Mouse (Mus musculus) midbrain, embryonic 10.5 days (tissue): ENCODE results near the gene Atp5d. TPM values are rescaled to one million over a fixed set of nuclear protein-coding genes. Genes with fewer than 3 reads are reported as not detected.

ENCODE experiments used
- DNase-seq: peaks from one replicate; pipeline ENCODE4 v3.0.0-alpha.2; 2017; ENCODE audit warnings: low spot score
- H3K27ac ChIP-seq: fragments of 300-500 bp; sonication (generic); replicated peaks from 2 replicates; pipeline ENCODE4 v1.5.1; 2016; ENCODE audit warnings: mild to moderate bottlenecking
- H3K27me3 ChIP-seq: fragments of 300-500 bp; sonication (generic); 2 replicates; pipeline ENCODE4 v1.6.1; 2016; ENCODE audit warnings: low read depth, mild to moderate bottlenecking; ENCODE audit not compliant: poor library complexity, severe bottlenecking
- H3K36me3 ChIP-seq: fragments of 300-500 bp; sonication (generic); 2 replicates; pipeline ENCODE4 v1.6.1; 2016; ENCODE audit warnings: mild to moderate bottlenecking, moderate library complexity
- H3K4me1 ChIP-seq: fragments of 300-500 bp; sonication (generic); 2 replicates; pipeline ENCODE4 v1.6.1; 2016
- H3K4me3 ChIP-seq: fragments of 300-500 bp; sonication (generic); 2 replicates; pipeline ENCODE4 v1.5.1; 2016; ENCODE audit warnings: mild to moderate bottlenecking, moderate library complexity
- H3K9me3 ChIP-seq: fragments of 300-500 bp; sonication (generic); replicated peaks from 2 replicates; pipeline ENCODE4 v1.6.1; 2016; ENCODE audit warnings: mild to moderate bottlenecking
- WGBS: fragments of 180-500 bp; shearing (Covaris S2); methylation state at CpG from one replicate; pipeline ENCODE4 v1.1.7; 2016; 5-methylcytosine and 5-hydroxymethylcytosine counted together
- polyA plus RNA-seq: library from polyadenylated mRNA; unstranded; fragments of >200 nt; fragmentation: Nextera tagmentation; extraction: Ambion mirVana; gene quantifications from 2 replicates; pipeline ENCODE4 v1.2.1, GENCODE M21; 2016

Atp5d gene
- polyA plus RNA-seq, 1 experiment from 2014 or later: 481 TPM

DNA sequence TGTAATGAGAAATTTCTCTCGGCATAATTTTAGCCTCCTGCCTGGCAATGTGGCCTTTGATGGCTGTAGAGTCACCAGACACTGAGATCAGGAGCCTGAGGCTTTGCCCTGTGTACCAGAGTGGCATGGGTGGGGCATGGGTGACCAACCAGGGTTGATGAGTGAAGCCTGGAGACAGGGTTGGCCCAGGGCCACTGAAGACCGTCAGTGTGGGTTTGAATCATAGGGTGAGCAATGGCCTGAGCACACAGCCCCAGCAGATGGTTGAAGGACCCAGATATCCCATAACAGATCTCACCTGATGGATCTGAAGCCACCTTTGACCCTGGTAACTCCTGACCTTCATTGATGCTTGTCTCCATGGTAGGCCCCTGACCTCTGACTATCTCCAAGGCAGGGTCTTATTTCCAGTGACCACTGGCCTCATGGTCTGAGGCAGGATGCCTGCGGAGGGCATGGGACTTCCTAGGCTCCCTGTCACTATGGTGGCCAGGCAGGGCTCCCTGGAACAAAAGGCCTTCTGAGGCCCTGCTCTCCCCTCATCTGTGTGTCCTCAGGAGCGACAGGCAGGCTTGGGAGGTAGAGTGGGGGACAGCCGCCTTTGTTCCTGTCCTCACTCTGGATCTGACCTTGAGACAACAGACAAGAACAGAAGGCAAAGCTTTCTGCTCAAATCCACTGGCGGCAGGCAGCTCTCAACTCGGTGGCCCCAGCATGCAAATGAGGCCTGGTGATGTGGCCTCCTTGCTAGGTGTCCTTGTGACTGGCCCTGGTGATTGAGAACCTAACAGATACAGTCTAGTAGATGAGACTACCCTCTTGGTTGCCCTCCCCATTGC is 39.2 kb downstream of the Atp5d start:
- peak; percentile 53 for DNase-seq
- peaks cover 30% of the 10 kb centered on the region for H3K27me3 ChIP-seq
- peak overlapping the region; percentile 32 for H3K4me3 ChIP-seq
- 68% methylated on average over 7 of the region's 7 CpGs for WGBS
- H3K4me1 ChIP-seq: peaks cover 91% of the 10 kb centered on the region
- H3K36me3 ChIP-seq: peaks cover 17% of the 10 kb centered on the region
- no peaks in the 10 kb centered on the region for H3K9me3 ChIP-seq
- peak overlapping the region; percentile 99 for H3K27ac ChIP-seq

DNA sequence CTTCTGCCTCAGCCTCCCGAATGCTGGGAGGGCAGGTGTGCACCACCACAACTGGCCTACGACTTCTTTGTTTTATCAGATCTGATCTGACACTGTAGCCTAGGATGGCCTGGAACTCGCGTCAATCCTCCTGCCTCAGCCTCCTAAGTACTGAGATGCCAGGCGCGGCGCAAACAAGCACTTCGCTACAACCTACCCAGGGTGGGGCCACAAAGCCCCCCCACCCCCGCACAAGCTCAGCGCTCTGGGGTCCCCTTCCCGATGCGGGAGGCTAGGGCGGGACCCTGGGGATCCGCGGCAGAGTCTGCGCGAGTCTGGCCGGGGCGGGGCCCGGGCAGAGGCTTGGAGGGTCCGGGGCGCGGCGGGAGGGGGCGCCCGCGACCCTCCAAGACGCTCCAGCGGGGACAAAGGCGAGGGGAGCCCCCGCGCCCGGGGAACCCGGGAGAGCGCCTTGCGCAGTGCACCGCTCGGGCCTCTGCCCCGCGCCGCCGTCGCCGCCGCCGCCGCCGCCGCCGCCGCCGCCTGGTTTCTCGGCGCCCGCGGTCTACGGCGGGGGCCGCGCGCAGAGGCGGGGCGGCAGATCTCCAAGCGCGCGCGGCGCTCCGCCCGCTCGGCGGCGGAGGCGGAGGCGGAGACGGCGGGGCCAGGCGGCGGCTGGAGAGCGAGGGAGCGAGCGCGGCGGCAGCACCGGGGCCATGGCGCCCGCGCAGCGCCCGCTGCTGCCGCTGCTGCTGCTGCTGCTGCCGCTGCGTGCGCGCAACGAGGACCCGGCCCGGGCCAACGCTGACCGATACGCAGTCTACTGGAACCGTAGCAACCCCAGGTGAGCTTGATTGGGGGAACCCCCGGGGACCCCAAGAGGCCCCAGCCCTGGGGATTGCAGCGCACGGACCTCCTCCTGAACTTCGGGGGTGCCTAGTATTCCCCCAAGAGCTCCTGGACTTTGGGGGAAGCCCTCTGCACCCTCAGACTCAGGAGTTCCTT is 40.9 kb downstream of the Atp5d start, which contains the start of gene Efna2:
Gene Efna2 (plus strand): TSS at position 415 of the 984 bp plus-strand sequence.
- peaks cover 96% of the 10 kb centered on the region for H3K4me1 ChIP-seq

DNA sequence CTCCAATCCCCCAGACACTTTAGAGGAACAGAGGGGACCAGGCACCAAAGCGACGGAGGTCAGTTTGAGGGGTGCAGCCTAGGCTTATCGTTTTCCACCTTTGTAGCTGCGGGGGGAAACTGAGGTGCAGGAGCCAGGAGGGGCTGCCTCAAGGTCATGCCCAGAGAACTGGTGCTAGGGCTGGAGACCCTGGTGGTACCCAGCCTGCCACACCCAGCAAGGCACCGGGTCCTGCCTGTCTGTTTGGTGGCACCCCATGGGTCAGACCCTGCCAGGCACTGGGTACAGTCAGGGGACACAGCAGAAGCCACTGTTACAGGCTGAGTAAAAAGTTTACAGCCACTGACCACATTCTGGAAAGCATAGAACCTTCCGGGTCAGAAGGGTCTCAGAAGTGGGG is 41.9 kb downstream of the Atp5d start:
- WGBS: 46% methylated on average over 6 of the region's 6 CpGs
- DNase-seq: no peak
- peak overlapping the region; percentile 99 for H3K27ac ChIP-seq

More for the DNA sequence above, 40.9 kb downstream of the Atp5d start, which contains the start of gene Efna2:
- 4% methylated on average over 96 of the region's 106 CpGs for whole genome bisulfite sequencing
- DNase-seq: peak; percentile 72
- Histone ChIP-seq H3K27ac (peak within 1 kb of the TSS; percentile 99), H3K9me3 (no peaks in the 10 kb centered on the region), H3K27me3 (peaks cover 40% of the 10 kb centered on the region), H3K36me3 (peaks cover 34% of the 10 kb centered on the region), H3K4me3 (peak within 1 kb of the TSS; percentile 96)

DNA sequence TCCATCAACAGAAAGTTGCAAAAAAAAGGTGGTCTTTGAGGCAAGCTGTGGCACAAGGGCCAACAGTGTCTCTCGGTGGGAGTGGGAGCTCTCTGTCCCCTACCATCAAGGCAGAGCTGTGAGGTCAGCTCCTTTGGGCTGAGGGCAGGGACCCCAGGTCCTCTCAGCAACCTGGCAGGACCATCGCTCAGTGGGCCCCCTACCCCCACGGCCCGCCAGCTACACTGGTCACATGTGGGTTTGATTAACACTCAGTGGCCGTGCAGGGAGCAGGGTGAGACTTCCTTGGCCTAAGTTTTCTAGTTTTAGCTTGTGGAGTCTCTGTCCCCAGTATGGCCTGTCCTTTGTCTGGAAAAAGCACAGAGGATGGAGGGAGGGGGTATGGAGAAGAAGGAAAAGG is 42.4 kb downstream of the Atp5d start:
- Histone ChIP-seq H3K36me3 (peaks cover 38% of the 10 kb centered on the region), H3K4me3 (peak overlapping the region; percentile 96), H3K27me3 (peaks cover 51% of the 10 kb centered on the region), H3K4me1 (peaks cover 94% of the 10 kb centered on the region), H3K27ac (peak overlapping the region; percentile 99), H3K9me3 (no peaks in the 10 kb centered on the region)
- WGBS: 47% methylated on average over 5 of the region's 5 CpGs
- no peak for DNase-seq

More for the DNA sequence above, 41.9 kb downstream of the Atp5d start:
- Histone ChIP-seq H3K36me3 (peaks cover 33% of the 10 kb centered on the region), H3K4me3 (peak overlapping the region; percentile 96), H3K4me1 (peaks cover 94% of the 10 kb centered on the region), H3K27me3 (peaks cover 46% of the 10 kb centered on the region), H3K9me3 (no peaks in the 10 kb centered on the region)

DNA sequence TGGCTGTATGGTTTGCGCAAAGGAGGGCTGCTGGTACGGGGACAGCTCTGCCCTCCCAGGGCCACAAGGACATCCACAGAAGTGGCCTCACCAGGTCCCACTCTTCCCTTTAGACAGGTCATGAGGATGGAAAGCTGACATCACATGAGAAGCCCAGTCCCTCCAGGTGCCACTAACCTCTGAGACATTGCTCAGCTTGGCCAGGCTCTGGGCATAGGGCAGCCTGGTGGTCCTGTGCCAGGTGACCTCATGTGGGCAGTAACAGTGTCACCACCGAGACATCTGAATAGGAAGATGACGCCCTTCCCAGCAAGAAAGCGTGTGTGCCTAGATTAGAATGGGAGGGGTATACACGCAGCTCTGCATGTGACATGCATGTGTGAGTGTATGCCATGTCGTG is 44.1 kb downstream of the Atp5d start:
- no peak for DNase-seq
- Histone ChIP-seq H3K36me3 (peaks cover 56% of the 10 kb centered on the region), H3K9me3 (no peaks in the 10 kb centered on the region), H3K4me1 (peaks cover 93% of the 10 kb centered on the region), H3K27ac (peak overlapping the region; percentile 99), H3K27me3 (peaks cover 54% of the 10 kb centered on the region), H3K4me3 (peak overlapping the region; percentile 96)
- WGBS: 87% methylated on average over 7 of the region's 7 CpGs

DNA sequence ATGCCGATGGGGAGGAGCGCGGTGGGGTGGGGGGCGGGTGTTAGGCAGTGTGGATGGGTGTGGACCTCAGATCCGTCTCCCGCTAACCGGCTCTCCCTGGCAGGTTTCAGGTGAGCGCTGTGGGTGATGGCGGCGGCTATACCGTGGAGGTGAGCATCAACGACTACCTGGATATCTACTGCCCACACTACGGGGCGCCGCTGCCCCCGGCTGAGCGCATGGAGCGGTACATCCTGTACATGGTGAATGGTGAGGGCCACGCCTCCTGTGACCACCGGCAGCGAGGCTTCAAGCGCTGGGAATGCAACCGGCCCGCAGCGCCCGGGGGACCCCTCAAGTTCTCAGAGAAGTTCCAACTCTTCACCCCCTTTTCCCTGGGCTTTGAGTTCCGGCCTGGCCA is 48.2 kb downstream of the Atp5d start:
- Histone ChIP-seq H3K4me3 (peak overlapping the region; percentile 96; the same call in 1 of the 2 replicates), H3K9me3 (no peaks in the 10 kb centered on the region), H3K27ac (peak overlapping the region; percentile 72), H3K27me3 (peaks cover 87% of the 10 kb centered on the region), H3K4me1 (peaks cover 96% of the 10 kb centered on the region), H3K36me3 (peaks cover 70% of the 10 kb centered on the region)
- no peak for DNase-seq
- WGBS: 41% methylated on average over 27 of the region's 27 CpGs

DNA sequence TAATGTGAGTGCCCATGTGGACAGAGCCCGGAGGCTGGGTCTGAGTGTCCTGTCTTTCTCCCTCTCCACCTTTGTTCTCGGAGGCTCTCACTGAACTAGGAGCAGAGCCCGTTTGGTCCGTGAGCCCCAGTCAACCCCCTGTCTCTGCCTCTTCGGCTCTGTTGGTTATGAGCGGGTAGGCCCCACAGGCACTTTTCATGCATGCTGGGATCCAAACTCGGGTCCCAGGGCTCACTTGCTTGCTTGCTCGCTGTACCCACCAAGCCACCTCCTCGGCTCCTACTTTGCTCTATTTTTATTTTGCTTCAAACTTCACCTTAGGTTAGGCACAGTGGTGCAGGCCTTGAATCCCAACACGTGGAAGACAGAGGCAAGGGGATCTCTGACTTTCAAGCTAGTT is 49.3 kb downstream of the Atp5d start:
- Histone ChIP-seq H3K27me3 (peaks cover 90% of the 10 kb centered on the region), H3K4me3 (peak overlapping the region; percentile 96), H3K9me3 (no peaks in the 10 kb centered on the region), H3K36me3 (peaks cover 60% of the 10 kb centered on the region), H3K27ac (peak overlapping the region; percentile 96), H3K4me1 (peaks cover 96% of the 10 kb centered on the region)
- DNase-seq: no peak
- WGBS: 85% methylated on average over 10 of the region's 10 CpGs

DNA sequence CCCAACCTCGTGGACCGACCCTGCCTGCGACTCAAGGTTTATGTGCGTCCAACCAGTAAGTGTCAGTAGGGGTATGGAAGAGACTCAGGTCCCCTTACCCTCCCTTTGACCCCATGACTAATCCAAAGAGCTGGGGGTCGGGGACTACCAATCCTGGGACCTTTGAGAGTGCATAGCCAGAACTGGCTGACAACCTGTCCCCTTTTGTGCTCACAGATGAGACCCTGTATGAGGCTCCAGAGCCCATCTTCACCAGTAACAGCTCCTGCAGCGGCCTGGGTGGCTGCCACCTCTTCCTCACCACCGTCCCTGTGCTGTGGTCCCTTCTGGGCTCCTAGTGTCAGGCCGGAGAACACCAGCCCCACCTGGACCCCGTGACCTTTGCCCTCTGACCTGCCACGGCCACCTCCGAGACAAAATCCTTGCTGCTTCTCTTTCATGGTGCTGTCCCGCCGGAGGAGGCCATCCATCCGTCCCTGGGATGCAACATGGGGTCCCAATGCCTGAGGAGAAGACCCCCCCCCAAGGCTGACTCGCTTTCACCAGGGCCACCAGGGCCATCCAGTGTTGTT is 50.1 kb downstream of the Atp5d start:
- peaks cover 52% of the 10 kb centered on the region for H3K36me3 ChIP-seq
- H3K27me3 ChIP-seq: peaks cover 90% of the 10 kb centered on the region
- peak overlapping the region; percentile 96 for H3K27ac ChIP-seq
- WGBS: 50% methylated on average over 15 of the region's 15 CpGs
- H3K9me3 ChIP-seq: no peaks in the 10 kb centered on the region
- H3K4me3 ChIP-seq: peak overlapping the region; percentile 96
- DNase-seq: no peak
- H3K4me1 ChIP-seq: peaks cover 96% of the 10 kb centered on the region

DNA sequence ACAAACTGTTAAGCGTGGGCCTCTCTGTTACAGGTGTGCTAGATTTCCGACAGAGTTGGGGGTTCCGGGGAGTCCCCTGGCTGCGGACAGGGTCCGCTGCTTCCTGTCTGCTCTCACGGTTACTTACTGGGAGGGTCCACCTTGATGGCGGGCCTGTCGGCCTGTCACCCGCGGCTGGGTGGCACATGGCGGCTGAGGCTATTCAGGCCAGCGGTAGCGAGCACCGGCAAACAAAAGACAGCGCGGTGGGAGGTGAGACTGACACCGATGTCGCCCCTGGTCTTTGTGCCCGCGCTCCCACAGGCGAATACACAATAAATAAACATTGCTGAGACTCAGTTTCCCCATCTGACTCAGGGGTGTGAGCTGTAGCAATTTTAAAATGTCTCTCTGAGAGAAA is 51.6 kb downstream of the Atp5d start:
- peak overlapping the region; percentile 60 for H3K4me3 ChIP-seq
- WGBS: 2% methylated on average over 21 of the region's 21 CpGs
- peaks cover 99% of the 10 kb centered on the region for H3K4me1 ChIP-seq
- DNase-seq: peak; percentile 64
- peaks cover 42% of the 10 kb centered on the region for H3K36me3 ChIP-seq
- peak overlapping the region; percentile 96 for H3K27ac ChIP-seq
- H3K27me3 ChIP-seq: peaks cover 99% of the 10 kb centered on the region
- no peaks in the 10 kb centered on the region for H3K9me3 ChIP-seq

DNA sequence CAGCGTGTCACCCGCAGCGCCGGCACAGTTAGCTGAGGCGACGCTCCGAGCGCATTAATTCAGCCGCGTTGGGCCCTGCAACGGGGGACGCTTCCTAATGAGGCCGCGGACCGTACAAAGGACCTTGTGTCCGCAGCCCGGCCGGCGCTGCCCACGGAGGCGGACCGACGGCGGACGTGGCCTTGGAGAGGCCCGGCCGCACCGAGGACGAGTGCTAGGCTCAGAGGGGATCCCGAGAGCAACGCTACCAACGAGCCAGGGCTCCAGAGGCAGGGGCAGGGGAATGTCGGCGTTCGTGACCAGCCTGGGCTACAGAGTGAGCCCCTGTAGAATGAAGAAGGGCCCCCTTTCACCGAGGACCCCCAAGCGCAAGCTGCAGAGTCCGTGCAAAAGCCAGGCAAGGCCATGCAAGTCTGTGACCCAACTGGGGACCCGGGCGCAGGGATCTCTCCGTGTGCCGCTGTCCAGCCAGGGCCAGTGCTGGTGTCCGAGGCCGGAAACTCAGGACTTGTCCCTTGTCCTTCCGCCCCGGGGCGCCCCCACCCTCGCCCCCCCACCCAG is 52.1 kb downstream of the Atp5d start:
- H3K4me1 ChIP-seq: peaks cover 99% of the 10 kb centered on the region
- peak overlapping the region; percentile 96 for H3K27ac ChIP-seq
- peak overlapping the region; percentile 60 for H3K4me3 ChIP-seq
- under 1% methylated on average over 48 of the region's 48 CpGs for WGBS
- DNase-seq: peak; percentile 82
- peaks cover 99% of the 10 kb centered on the region for H3K27me3 ChIP-seq
- H3K9me3 ChIP-seq: no peaks in the 10 kb centered on the region
- peaks cover 37% of the 10 kb centered on the region for H3K36me3 ChIP-seq

DNA sequence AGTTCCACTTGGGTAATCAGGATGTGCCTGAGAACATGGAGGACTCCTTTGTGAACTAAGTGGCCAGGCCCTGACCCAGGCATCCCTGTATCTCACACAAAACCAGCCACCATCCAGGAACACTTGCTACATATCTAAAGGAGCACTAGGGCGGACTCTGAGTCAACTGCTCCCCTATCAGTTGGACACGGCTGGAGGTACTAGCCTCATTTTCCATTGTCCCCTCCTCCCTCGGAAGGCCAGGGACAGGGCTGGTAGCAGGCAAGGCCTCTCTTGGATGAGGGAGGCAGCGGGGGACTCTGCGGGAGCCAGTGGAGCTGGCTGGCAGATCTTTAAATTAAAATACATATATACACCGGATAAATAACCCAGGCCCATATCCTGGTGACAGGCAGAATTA is 55.5 kb downstream of the Atp5d start:
- peaks cover 85% of the 10 kb centered on the region for H3K27me3 ChIP-seq
- WGBS: 54% methylated on average over 6 of the region's 6 CpGs
- H3K4me1 ChIP-seq: peaks cover 96% of the 10 kb centered on the region
- peaks cover 3% of the 10 kb centered on the region for H3K36me3 ChIP-seq
- peak overlapping the region; percentile 31 for H3K4me3 ChIP-seq
- peak overlapping the region; percentile 96 for H3K27ac ChIP-seq
- no peaks in the 10 kb centered on the region for H3K9me3 ChIP-seq
- DNase-seq: no peak

DNA sequence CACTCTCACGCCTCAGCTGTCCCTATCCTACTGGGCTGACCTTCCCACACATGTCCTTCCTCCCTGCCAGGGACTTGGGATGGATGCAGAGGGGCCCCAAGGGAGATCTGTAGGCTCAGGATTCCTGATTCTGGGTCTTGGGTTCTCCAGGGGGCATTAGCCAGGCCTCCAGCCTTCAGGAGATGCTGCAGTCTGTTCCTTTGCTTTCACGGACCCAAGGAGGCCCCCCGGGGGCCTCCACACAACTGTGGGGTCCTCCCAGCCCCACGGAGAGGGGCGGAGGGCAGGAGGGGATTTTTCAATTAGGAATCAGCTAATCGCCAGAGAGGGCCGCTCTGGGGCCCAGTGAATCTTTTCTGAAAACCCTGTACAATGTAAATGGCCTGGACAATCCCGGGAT is 56.0 kb downstream of the Atp5d start:
- WGBS: 14% methylated on average over 8 of the region's 8 CpGs
- H3K27me3 ChIP-seq: peaks cover 81% of the 10 kb centered on the region
- H3K4me1 ChIP-seq: peaks cover 95% of the 10 kb centered on the region
- no peaks in the 10 kb centered on the region for H3K9me3 ChIP-seq
- H3K36me3 ChIP-seq: no peaks in the 10 kb centered on the region
- peak; percentile 66 for DNase-seq
- peak overlapping the region; percentile 31 for H3K4me3 ChIP-seq
- H3K27ac ChIP-seq: peak overlapping the region; percentile 96
